Mouse (Mus musculus) bone marrow, adult 2 months (tissue): Measurements from ENCODE around the gene Mei4.

Experiments used
- CTCF ChIP-seq: fragments of 200-500 bp; IDR thresholded peaks from 2 replicates; pipeline ENCODE4 v1.5.1; 2011; ENCODE audit warnings: low read length, control low read depth; ENCODE audit not compliant: control insufficient read depth, insufficient read depth
- POLR2A ChIP-seq: fragments of 200-500 bp; IDR thresholded peaks from 2 replicates; pipeline ENCODE4 v1.6.1; 2011; ENCODE audit warnings: low read depth, mild to moderate bottlenecking, control low read depth, low read length, borderline replicate concordance; ENCODE audit not compliant: control insufficient read depth

DNA sequence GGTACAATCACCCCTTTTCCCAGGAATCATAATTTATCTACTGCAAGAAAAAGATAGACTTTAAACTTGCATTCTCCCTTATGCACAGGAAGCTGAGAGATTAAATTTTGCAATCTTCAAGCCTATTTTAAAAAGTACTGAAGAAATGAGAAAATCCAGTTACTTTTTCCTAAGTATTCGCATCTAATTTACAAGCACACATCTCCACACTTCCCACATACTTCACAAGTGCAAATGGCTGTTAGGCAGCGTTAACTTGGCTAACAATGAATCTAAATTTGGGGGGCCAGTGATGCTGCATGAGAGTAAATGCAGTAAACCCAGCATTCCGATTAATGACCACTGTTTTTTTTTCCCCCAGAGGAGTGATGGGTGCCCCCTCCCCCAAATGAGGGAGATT lies 232.9 kb downstream of the Mei4 start:
- TF ChIP-seq CTCF, result no peak
- no peak for TF ChIP-seq POLR2A
